Mouse (Mus musculus) adrenal gland, postnatal 14 days (tissue): ENCODE measurements at regions not wholly inside any gene's neighbourhood (a gene's known extent, or its start where the extent isn't known, plus 50 kb on each side); places are given as distances from the start of the nearest gene placed in this dataset.

Experiments
- DNase-seq: peaks from one replicate; pipeline ENCODE4 v3.0.0; 2021; ENCODE audit warnings: mixed read lengths

- no peak for DNase-seq
These were observed 129.6 kb upstream of the Psmd7 start for GRCm38 (mm10) chr8:107717856-107718255.

- DNase-seq: no peak
These were observed 131.4 kb upstream of the Psmd7 start for GRCm38 (mm10) chr8:107719656-107720055.

- DNase-seq: no peak
These were observed 138.5 kb upstream of the Psmd7 start for GRCm38 (mm10) chr8:107726716-107727115.

- DNase-seq: no peak
These were observed 139.0 kb upstream of the Psmd7 start for GRCm38 (mm10) chr8:107727276-107727675.

GRCm38 (mm10) chr8:107739091-107739490 lies 150.8 kb upstream of the Psmd7 start:
- no peak for DNase-seq

- no peak for DNase-seq
These were observed 168.8 kb upstream of the Psmd7 start for GRCm38 (mm10) chr8:107757083-107757482.

GRCm38 (mm10) chr8:107758637-107759036 lies 170.4 kb upstream of the Psmd7 start:
- no peak for DNase-seq

GRCm38 (mm10) chr8:107776906-107777305 lies 165.5 kb upstream of the Zfhx3 start:
- DNase-seq: no peak

GRCm38 (mm10) chr8:107785771-107786170 lies 156.7 kb upstream of the Zfhx3 start:
- peak; percentile 77 for DNase-seq

GRCm38 (mm10) chr8:107792286-107792685 lies 150.2 kb upstream of the Zfhx3 start:
- peak; percentile 47 for DNase-seq

- DNase-seq: no peak
These were observed 127.5 kb upstream of the Zfhx3 start for GRCm38 (mm10) chr8:107814931-107815330.

GRCm38 (mm10) chr8:107815775-107816174 lies 126.7 kb upstream of the Zfhx3 start:
- peak; percentile 11 for DNase-seq

- no peak for DNase-seq
These were observed 124.6 kb upstream of the Zfhx3 start for GRCm38 (mm10) chr8:107817796-107818195.

GRCm38 (mm10) chr8:107820174-107820760 lies 122.2 kb upstream of the Zfhx3 start:
- DNase-seq: no peak

GRCm38 (mm10) chr8:107821522-107821921 lies 120.9 kb upstream of the Zfhx3 start:
- no peak for DNase-seq

GRCm38 (mm10) chr8:107824096-107824495 lies 118.3 kb upstream of the Zfhx3 start:
- DNase-seq: no peak

GRCm38 (mm10) chr8:107824640-107825039 lies 117.8 kb upstream of the Zfhx3 start:
- peak; percentile 11 for DNase-seq

- no peak for DNase-seq
These were observed 114.8 kb upstream of the Zfhx3 start for GRCm38 (mm10) chr8:107827500-107828125.

- no peak for DNase-seq
These were observed 113.9 kb upstream of the Zfhx3 start for GRCm38 (mm10) chr8:107828541-107828940.

GRCm38 (mm10) chr8:107833481-107833880 lies 109.0 kb upstream of the Zfhx3 start:
- no peak for DNase-seq

GRCm38 (mm10) chr8:107846141-107846540 lies 96.3 kb upstream of the Zfhx3 start:
- DNase-seq: no peak

GRCm38 (mm10) chr8:107851236-107852043 lies 91.0 kb upstream of the Zfhx3 start:
- DNase-seq: no peak

GRCm38 (mm10) chr8:107859770-107860169 lies 82.7 kb upstream of the Zfhx3 start:
- DNase-seq: no peak
